Mouse (Mus musculus) right cerebral cortex, postnatal 36 days (tissue): ENCODE measurements around the gene Mfng.

Experiments
- DNase-seq, 2 experiments: peaks; one replicate each; pipeline ENCODE4 v3.0.0; 2022; ENCODE audit warnings: low spot score in 2 of 2, mixed read lengths in 1 of 2

Gene Mfng

GRCm38 (mm10) chr15:78773290-78773729, at the start of gene Mfng:
TSS of gene Mfng (minus strand) at chr15:78773475.
- DNase-seq = peak in 1 of 2 experiments; percentile 30

- no peak for DNase-seq
These were observed 42.8 kb upstream of the Mfng start for GRCm38 (mm10) chr15:78816074-78816391.

- no peak for DNase-seq
These were observed 42.2 kb upstream of the Mfng start for GRCm38 (mm10) chr15:78815314-78816073.

GRCm38 (mm10) chr15:78813603-78814002, 40.3 kb upstream of the Mfng start:
- no peak for DNase-seq

- no peak for DNase-seq
These were observed 36.9 kb upstream of the Mfng start for GRCm38 (mm10) chr15:78810146-78810545.

GRCm38 (mm10) chr15:78809739-78810138, 36.5 kb upstream of the Mfng start:
- DNase-seq = no peak

- no peak for DNase-seq
These were observed 35.7 kb upstream of the Mfng start for GRCm38 (mm10) chr15:78808980-78809379.

GRCm38 (mm10) chr15:78807141-78807540, 33.9 kb upstream of the Mfng start:
- no peak for DNase-seq

GRCm38 (mm10) chr15:78806614-78807013, 33.3 kb upstream of the Mfng start:
- DNase-seq = peak; percentile 31 to 33

- no peak for DNase-seq
These were observed 32.1 kb upstream of the Mfng start for GRCm38 (mm10) chr15:78805351-78805750.

GRCm38 (mm10) chr15:78804326-78804725, 31.1 kb upstream of the Mfng start:
- DNase-seq = no peak

- no peak for DNase-seq
These were observed 30.2 kb upstream of the Mfng start for GRCm38 (mm10) chr15:78803499-78803900.

GRCm38 (mm10) chr15:78802776-78803391, 29.6 kb upstream of the Mfng start, which contains the start of gene Card10:
TSS of gene Card10 (minus strand) at chr15:78803042.
- no peak for DNase-seq

GRCm38 (mm10) chr15:78801971-78802741, 28.9 kb upstream of the Mfng start:
- DNase-seq = no peak

- DNase-seq = no peak
These were observed 28.3 kb upstream of the Mfng start for GRCm38 (mm10) chr15:78801571-78801970.

GRCm38 (mm10) chr15:78799029-78799428, 25.8 kb upstream of the Mfng start:
- peak in 1 of 2 experiments; percentile 23 for DNase-seq

- DNase-seq = no peak
These were observed 23.7 kb upstream of the Mfng start for GRCm38 (mm10) chr15:78797060-78797329.

- no peak for DNase-seq
These were observed 23.2 kb upstream of the Mfng start for GRCm38 (mm10) chr15:78796196-78797059.

GRCm38 (mm10) chr15:78790990-78791389, 17.7 kb upstream of the Mfng start:
- DNase-seq = no peak

GRCm38 (mm10) chr15:78790451-78790850, 17.2 kb upstream of the Mfng start:
- DNase-seq = no peak

- DNase-seq = no peak
These were observed 16.5 kb upstream of the Mfng start for GRCm38 (mm10) chr15:78789721-78790323.
